Mouse (Mus musculus): ENCODE measurements at regions not wholly inside any gene's neighbourhood (a gene's known extent, or its start where the extent isn't known, plus 50 kb on each side); places are given as distances from the start of the nearest gene placed in this dataset.

- TF ChIP-seq CTCF (IDR thresholded peaks at IDR 0.05; ENCODE audit: low read depth) (no peak), EP300 (IDR thresholded peaks at IDR 0.05; ENCODE audit: low read depth) (no peak)
These were observed 149.2 kb upstream of the Rybp start for GRCm38 (mm10) chr6:100436507-100436906.

All from liver, postnatal 0 days (tissue).